Mouse (Mus musculus) liver, postnatal 0 days (tissue): ENCODE data around the gene Socs7. TPM values are rescaled to one million over a fixed set of nuclear protein-coding genes. Genes with fewer than 3 reads are reported as not detected.

Source experiments
- ATAC-seq: fragments of 200-750 bp; cut with Nextera tagmentation; 2 replicates; pipeline ENCODE4 v1.8.0; 2017; ENCODE audit warnings: mild to moderate bottlenecking, moderate library complexity
- DNase-seq: peaks from one replicate; pipeline ENCODE4 v3.0.0-alpha.2; 2016
- H3K27ac ChIP-seq: fragments of 300-500 bp; sonication (generic); 2 replicates; pipeline ENCODE4 v1.5.1; 2014; ENCODE audit warnings: antibody characterized with exemption, moderate library complexity, mild to moderate bottlenecking, low read depth
- H3K27me3 ChIP-seq: fragments of 300-500 bp; sonication (generic); 2 replicates; pipeline ENCODE4 v1.6.1; 2014; ENCODE audit warnings: low read length, control low read depth, mixed read lengths; ENCODE audit not compliant: insufficient read depth
- H3K36me3 ChIP-seq: fragments of 300-500 bp; sonication (generic); replicated peaks from 2 replicates; pipeline ENCODE4 v1.6.1; 2014; ENCODE audit warnings: mild to moderate bottlenecking, control low read depth, low read length, moderate library complexity, mixed read lengths; ENCODE audit not compliant: insufficient read depth
- H3K4me1 ChIP-seq: fragments of 300-500 bp; sonication (generic); 2 replicates; pipeline ENCODE4 v1.6.1; 2014; ENCODE audit warnings: antibody characterized with exemption, mild to moderate bottlenecking, control low read depth; ENCODE audit not compliant: insufficient read depth
- H3K4me2 ChIP-seq: fragments of 300-500 bp; sonication (generic); 2 replicates; pipeline ENCODE4 v1.6.1; 2014; ENCODE audit warnings: low read depth, mild to moderate bottlenecking, low read length, moderate library complexity, mixed read lengths
- H3K4me3 ChIP-seq: fragments of 300-500 bp; sonication (generic); 2 replicates; pipeline ENCODE4 v1.5.1; 2014; ENCODE audit warnings: low read depth, low read length
- H3K9ac ChIP-seq: fragments of 300-500 bp; sonication (generic); replicated peaks from 2 replicates; pipeline ENCODE4 v1.6.1; 2014; ENCODE audit warnings: mild to moderate bottlenecking, moderate library complexity
- H3K9me3 ChIP-seq: fragments of 300-500 bp; sonication (generic); 2 replicates; pipeline ENCODE4 v1.6.1; 2016; ENCODE audit warnings: mild to moderate bottlenecking, control low read depth, low read length, mixed read lengths
- CTCF ChIP-seq: sonication (generic); IDR thresholded peaks from 2 replicates; pipeline ENCODE4 v1.5.1; 2016; ENCODE audit warnings: antibody characterized with exemption, low read depth
- EP300 ChIP-seq: IDR thresholded peaks from 2 replicates; pipeline ENCODE4 v1.6.1; 2016; ENCODE audit warnings: antibody characterized with exemption, low read depth, mild to moderate bottlenecking
- WGBS: fragments of 180-500 bp; shearing (Covaris S2); extraction: QIAGEN DNeasy Blood & Tissue Kit; methylation state at CpG from one replicate; pipeline ENCODE4 v1.1.7; 2014; ENCODE audit not compliant: insufficient replicate concordance; 5-methylcytosine and 5-hydroxymethylcytosine counted together
- polyA plus RNA-seq: library from polyadenylated mRNA; unstranded; fragments of >200 nt; fragmentation: Nextera tagmentation; extraction: Ambion mirVana; gene quantifications from 2 replicates; pipeline ENCODE4 v1.2.1, GENCODE M21; 2015

Socs7 gene
- polyA plus RNA-seq, 1 experiment from 2014 or later = 0.92 TPM

GRCm38 (mm10) chr11:97333044-97333443 is 29.3 kb upstream of the Socs7 start:
- ATAC-seq (peak; percentile 45; the same call in 1 of the 2 replicates), DNase-seq (no peak)

GRCm38 (mm10) chr11:97333896-97334295 is 28.5 kb upstream of the Socs7 start:
- H3K9me3 ChIP-seq = no peaks in the 10 kb centered on the region
- no peak overlapping the region for H3K27ac ChIP-seq
- H3K4me3 ChIP-seq = no peak overlapping the region
- H3K9ac ChIP-seq = no peak overlapping the region
- 38% methylated on average over 1 of the region's 1 CpGs for WGBS
- H3K4me1 ChIP-seq = peaks cover 10% of the 10 kb centered on the region
- no peak for TF ChIP-seq EP300
- TF ChIP-seq CTCF = no peak
- ATAC-seq = no peak
- H3K36me3 ChIP-seq = peaks cover 3% of the 10 kb centered on the region; the same call in 1 of the 2 replicates
- H3K27me3 ChIP-seq = no peaks in the 10 kb centered on the region
- H3K4me2 ChIP-seq = no peak overlapping the region
- no peak for DNase-seq

More at GRCm38 (mm10) chr11:97333044-97333443, 29.3 kb upstream of the Socs7 start:
- TF ChIP-seq CTCF (no peak), EP300 (no peak)
- Histone ChIP-seq H3K27me3 (no peaks in the 10 kb centered on the region), H3K4me3 (no peak overlapping the region), H3K4me2 (no peak overlapping the region), H3K36me3 (peaks cover 7% of the 10 kb centered on the region; the same call in 1 of the 2 replicates), H3K9ac (no peak overlapping the region), H3K9me3 (no peaks in the 10 kb centered on the region), H3K27ac (no peak overlapping the region), H3K4me1 (peaks cover 10% of the 10 kb centered on the region)
- WGBS = 46% methylated on average over 9 of the region's 9 CpGs

- H3K4me2 ChIP-seq = no peak overlapping the region
- no peaks in the 10 kb centered on the region for H3K27me3 ChIP-seq
- no peak overlapping the region for H3K4me3 ChIP-seq
- no peak for ATAC-seq
- H3K4me1 ChIP-seq = peaks cover 10% of the 10 kb centered on the region
- no peaks in the 10 kb centered on the region for H3K9me3 ChIP-seq
- no peaks in the 10 kb centered on the region for H3K36me3 ChIP-seq
- no peak overlapping the region for H3K9ac ChIP-seq
- TF ChIP-seq EP300 = no peak
- TF ChIP-seq CTCF = no peak
- no peak for DNase-seq
- no peak overlapping the region for H3K27ac ChIP-seq
- 77% methylated on average over 9 of the region's 9 CpGs for WGBS
These were observed 28.0 kb upstream of the Socs7 start for GRCm38 (mm10) chr11:97334400-97334799.

- Histone ChIP-seq H3K9ac (no peak overlapping the region), H3K4me1 (peaks cover 10% of the 10 kb centered on the region), H3K9me3 (no peaks in the 10 kb centered on the region), H3K4me3 (no peak overlapping the region), H3K27ac (no peak overlapping the region), H3K36me3 (no peaks in the 10 kb centered on the region), H3K27me3 (0 out of 2 replicates have a peak, but pooled peaks cover 3% of the 10 kb centered on the region), H3K4me2 (no peak overlapping the region)
- TF ChIP-seq CTCF (no peak), EP300 (no peak)
- ATAC-seq (no peak), DNase-seq (no peak)
- 33% methylated on average over 6 of the region's 6 CpGs for whole genome bisulfite sequencing
These were observed 26.1 kb upstream of the Socs7 start for GRCm38 (mm10) chr11:97336238-97336637.

- Histone ChIP-seq H3K27me3 (0 out of 2 replicates have a peak, but pooled peaks cover 3% of the 10 kb centered on the region), H3K27ac (no peak overlapping the region), H3K4me3 (no peak overlapping the region), H3K9ac (no peak overlapping the region), H3K4me1 (peaks cover 10% of the 10 kb centered on the region), H3K36me3 (no peaks in the 10 kb centered on the region), H3K4me2 (no peak overlapping the region), H3K9me3 (no peaks in the 10 kb centered on the region)
- DNase-seq (no peak), ATAC-seq (no peak)
- WGBS = 63% methylated on average over 14 of the region's 14 CpGs
- no peak for TF ChIP-seq EP300
These were observed 25.5 kb upstream of the Socs7 start for GRCm38 (mm10) chr11:97336751-97337345.

- DNase-seq (no peak), ATAC-seq (no peak)
- no peak overlapping the region for H3K27ac ChIP-seq
- TF ChIP-seq CTCF = no peak
- no peak for TF ChIP-seq EP300
- WGBS = 72% methylated on average over 12 of the region's 12 CpGs
- no peaks in the 10 kb centered on the region for H3K9me3 ChIP-seq
- no peak overlapping the region for H3K4me2 ChIP-seq
- H3K9ac ChIP-seq = no peak overlapping the region
- 0 out of 2 replicates have a peak, but pooled peaks cover 3% of the 10 kb centered on the region for H3K27me3 ChIP-seq
- H3K4me3 ChIP-seq = no peak overlapping the region
- peaks cover 10% of the 10 kb centered on the region for H3K4me1 ChIP-seq
- H3K36me3 ChIP-seq = no peaks in the 10 kb centered on the region
These were observed 25.0 kb upstream of the Socs7 start for GRCm38 (mm10) chr11:97337363-97337762.
